Mouse (Mus musculus): ENCODE data around the gene Crocc. TPM values are rescaled to one million over a fixed set of nuclear protein-coding genes. Genes with fewer than 3 reads are reported as not detected.

Crocc gene
- total RNA-seq, 1 experiment from 2014 or later: 12.1 TPM

GRCm38 (mm10) chr4:140995811-140996210 is 64.5 kb downstream of the Crocc start:
- ATAC-seq (replicated peaks; ENCODE audit: insufficient number of reproducible peaks, low FRiP score, low TSS enrichment, poor library complexity, severe bottlenecking): peak; percentile 59; the same call in 1 of the 2 replicates

DNA sequence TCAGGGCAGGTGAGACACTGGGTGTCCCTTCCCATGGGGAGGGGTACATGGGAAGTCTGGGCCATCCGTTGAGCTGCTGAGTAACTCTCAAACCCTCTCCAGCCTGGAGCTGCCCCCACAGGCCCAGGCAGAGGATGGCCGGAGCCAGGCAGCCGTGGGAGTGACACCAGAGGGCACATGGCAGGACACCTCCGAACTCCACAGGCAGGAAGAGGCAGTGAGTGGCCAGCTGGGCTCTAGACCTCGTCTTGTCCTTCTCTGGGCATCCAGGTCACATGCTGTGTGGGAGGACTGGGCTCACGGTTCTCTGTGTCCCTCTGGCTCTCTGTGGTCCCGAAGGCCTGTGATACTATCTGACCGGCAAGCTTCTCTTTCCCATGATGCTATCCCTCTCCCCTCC is 66.5 kb downstream of the Crocc start:
- ATAC-seq (replicated peaks; ENCODE audit: insufficient number of reproducible peaks, low FRiP score, low TSS enrichment, poor library complexity, severe bottlenecking): no peak

DNA sequence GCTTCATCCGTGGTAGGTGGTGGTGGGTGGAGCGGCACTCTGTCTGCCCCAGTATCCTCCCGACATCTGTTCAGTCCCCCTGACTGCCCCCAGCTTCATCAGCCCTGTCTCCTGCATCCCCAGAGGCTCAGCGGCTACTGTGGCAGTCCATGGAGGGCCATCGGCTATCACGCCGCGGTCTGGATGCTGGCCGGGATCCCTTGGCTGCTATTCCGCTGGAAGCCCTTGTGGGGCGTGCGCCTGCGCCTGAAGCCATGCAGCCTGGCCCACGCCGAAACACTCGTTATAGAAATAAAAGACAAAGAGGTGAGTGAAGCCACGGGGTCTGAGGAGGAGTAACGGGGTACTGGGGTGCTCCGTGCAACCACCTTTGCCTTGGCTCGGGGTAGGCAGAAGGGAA is 68.1 kb downstream of the Crocc start:
- ATAC-seq (replicated peaks; ENCODE audit: insufficient number of reproducible peaks, low FRiP score, low TSS enrichment, poor library complexity, severe bottlenecking): no peak

DNA sequence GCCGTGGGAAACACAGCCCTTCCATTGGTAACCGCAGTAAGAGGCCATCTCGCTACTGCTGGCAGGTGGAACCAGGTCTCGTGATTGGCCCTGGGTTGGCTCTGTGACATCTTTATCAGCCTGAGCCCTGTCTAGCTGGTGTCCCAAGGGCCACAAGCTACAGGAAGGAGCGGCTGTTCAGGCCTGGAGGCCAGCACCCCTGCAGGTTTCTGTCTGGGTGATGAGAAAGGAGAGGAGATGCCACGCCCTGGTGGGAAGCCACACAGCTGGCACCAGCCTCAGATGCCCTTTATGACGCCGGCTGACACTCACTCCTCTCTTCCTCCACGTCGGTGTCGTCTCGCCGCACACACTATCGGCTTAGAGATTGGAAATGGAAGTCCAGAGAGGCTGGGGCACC is 70.9 kb downstream of the Crocc start:
- no peak for ATAC-seq (replicated peaks; ENCODE audit: insufficient number of reproducible peaks, low FRiP score, low TSS enrichment, poor library complexity, severe bottlenecking)

- ATAC-seq (replicated peaks; ENCODE audit: insufficient number of reproducible peaks, low FRiP score, low TSS enrichment, poor library complexity, severe bottlenecking): peak; percentile 81
Measured at GRCm38 (mm10) chr4:140988706-140989290, 71.6 kb downstream of the Crocc start.

DNA sequence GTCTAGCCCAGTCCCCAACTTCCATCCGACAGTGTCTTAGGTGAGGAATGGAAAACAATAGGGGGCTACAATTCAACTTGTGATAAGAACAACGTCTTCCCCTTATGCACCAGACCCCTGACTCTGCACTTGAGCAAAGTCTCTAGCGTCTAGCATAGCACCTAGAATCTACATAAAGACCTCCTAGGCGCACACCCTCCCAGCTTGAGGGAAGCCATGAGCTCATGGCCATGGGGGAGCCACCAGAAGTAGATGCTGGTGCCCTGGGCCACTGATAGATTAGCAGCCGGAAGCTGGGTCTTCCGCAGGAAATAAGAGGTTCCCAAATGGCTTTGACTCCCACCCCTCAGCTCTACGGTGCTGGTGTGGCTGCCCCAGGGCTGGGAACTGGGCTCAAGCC is 72.9 kb downstream of the Crocc start:
- ATAC-seq (replicated peaks; ENCODE audit: insufficient number of reproducible peaks, low FRiP score, low TSS enrichment, poor library complexity, severe bottlenecking): no peak

DNA sequence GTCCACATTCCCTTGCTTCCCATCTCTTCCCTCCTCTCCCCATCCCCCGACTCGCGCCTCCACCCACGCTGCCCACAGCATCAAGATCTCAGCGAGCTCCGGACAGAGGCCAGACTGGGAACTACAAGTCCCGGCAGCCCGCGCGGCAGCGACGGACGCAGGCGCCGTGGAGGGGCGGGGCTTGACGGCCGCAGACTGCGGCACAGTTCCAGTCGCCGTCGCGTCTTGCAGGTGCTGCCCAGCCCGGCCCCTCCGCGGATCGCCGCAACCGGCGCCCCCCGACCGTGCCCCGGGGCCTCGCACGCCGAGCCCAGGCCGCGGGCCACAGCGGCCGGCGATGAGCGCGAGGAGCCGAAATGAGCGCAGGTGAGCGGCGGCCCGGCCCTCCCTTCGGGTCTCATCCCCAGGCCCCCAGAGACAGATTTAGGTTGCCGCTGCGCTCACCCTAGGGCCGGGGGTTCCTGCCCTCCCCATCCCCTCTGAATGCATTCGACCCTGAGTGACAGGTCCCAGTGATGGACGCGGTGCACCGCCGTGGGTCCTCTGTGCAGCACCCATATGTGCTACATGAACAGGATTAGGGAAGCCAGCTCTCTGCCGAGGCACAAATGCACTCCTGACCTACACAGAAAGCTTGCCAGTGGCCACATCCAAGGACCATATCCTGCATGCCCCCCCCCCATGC is 73.5 kb downstream of the Crocc start, which contains the start of gene Atp13a2:
TSS of gene Atp13a2 (plus strand) at position 163 of the 685 bp plus-strand sequence.
- 0 out of 2 replicates have a peak, but pooled peaks have one; percentile 31 for ATAC-seq (replicated peaks; ENCODE audit: insufficient number of reproducible peaks, low FRiP score, low TSS enrichment, poor library complexity, severe bottlenecking)

GRCm38 (mm10) chr4:140986024-140986710 is 74.2 kb downstream of the Crocc start:
- no peak for ATAC-seq (replicated peaks; ENCODE audit: insufficient number of reproducible peaks, low FRiP score, low TSS enrichment, poor library complexity, severe bottlenecking)

GRCm38 (mm10) chr4:140984544-140984943 is 75.8 kb downstream of the Crocc start:
- no peak for ATAC-seq (replicated peaks; ENCODE audit: insufficient number of reproducible peaks, low FRiP score, low TSS enrichment, poor library complexity, severe bottlenecking)

DNA sequence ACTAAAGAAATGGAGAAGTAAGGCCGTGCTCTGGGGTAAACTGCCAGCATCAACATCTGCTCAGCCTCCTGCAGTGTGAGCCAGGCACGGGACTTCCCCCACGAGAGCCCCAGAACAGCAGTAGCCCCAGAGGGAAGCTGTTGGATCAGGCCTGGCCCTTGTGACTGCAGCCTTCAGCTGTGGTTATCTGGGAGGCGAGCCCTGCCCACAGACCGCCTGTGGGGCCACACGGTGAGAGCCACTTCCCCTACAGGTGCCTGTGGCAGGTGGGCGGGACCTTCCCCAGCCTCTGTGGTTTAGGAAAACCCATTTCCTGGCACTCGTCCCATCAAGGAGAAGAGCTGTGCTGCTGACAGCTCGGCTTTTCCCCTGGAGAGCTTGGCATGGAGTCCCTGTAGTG is 76.9 kb downstream of the Crocc start:
- ATAC-seq (replicated peaks; ENCODE audit: insufficient number of reproducible peaks, low FRiP score, low TSS enrichment, poor library complexity, severe bottlenecking): peak; percentile 95

GRCm38 (mm10) chr4:140982808-140983207 is 77.5 kb downstream of the Crocc start:
- ATAC-seq (replicated peaks; ENCODE audit: insufficient number of reproducible peaks, low FRiP score, low TSS enrichment, poor library complexity, severe bottlenecking): no peak

DNA sequence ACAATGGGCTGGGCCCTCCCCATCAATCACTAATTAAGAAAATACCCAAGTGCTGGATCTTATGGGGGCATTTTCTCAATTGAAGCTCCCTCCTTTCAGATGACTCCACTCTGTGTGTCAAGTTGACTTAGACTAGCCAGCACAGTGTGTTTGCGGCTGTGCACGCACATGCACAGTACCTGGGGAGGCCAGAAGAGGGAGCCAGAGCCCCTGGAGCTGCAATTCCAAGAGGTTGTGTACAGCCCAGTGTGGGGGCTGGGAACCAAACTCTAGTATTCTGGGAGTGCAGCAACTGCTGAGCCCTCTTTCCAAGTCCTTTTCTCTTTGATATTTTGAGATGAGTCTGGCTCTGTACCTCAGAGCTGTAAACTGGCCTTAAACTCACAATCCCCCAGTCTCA is 78.7 kb downstream of the Crocc start:
- no peak for ATAC-seq (replicated peaks; ENCODE audit: insufficient number of reproducible peaks, low FRiP score, low TSS enrichment, poor library complexity, severe bottlenecking)

- ATAC-seq (replicated peaks; ENCODE audit: insufficient number of reproducible peaks, low FRiP score, low TSS enrichment, poor library complexity, severe bottlenecking): no peak
Measured at GRCm38 (mm10) chr4:140977886-140978692, 82.3 kb downstream of the Crocc start.

DNA sequence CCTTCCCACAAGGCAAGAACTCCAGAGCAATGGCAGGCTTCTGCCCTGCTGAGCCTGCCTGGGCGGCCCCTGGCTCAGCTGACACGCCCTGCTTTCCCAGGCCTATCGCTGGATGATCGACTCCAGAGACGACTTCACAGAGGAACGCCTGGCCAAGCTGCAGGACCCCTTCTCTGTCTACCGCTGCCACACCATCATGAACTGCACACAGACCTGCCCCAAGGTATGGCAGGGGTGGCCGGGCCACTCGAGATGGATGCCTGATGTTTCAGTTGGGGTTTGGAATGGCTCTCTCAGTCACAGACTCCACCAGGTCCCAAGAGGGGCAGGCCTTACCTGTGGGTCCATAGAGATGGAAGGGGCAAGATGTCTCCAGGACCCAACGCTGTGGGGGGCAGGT is 83.1 kb downstream of the Crocc start:
- no peak for ATAC-seq (replicated peaks; ENCODE audit: insufficient number of reproducible peaks, low FRiP score, low TSS enrichment, poor library complexity, severe bottlenecking)

DNA sequence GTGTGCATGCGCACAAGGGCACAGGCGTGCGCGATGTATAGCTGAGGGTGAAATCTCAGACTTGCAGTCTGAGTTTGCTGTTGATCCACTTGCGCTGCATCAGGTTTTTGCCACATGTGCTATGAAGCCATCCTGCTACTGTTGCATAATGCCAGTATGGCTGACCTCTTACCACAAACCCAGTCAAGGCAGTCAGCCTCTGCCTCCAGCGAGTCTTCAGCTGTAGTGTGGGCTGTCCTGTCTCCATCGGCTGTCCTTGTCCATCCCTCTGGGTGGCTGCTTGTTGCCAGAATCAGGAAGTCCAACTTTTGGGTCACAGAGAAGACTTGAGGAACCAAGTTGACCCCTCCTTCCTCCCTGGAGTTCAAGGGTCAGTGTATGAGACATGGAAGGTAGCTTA is 85.0 kb downstream of the Crocc start:
- ATAC-seq (replicated peaks; ENCODE audit: insufficient number of reproducible peaks, low FRiP score, low TSS enrichment, poor library complexity, severe bottlenecking): peak; percentile 65

- ATAC-seq (replicated peaks; ENCODE audit: insufficient number of reproducible peaks, low FRiP score, low TSS enrichment, poor library complexity, severe bottlenecking): no peak
Measured at GRCm38 (mm10) chr4:140974408-140974807, 85.9 kb downstream of the Crocc start.

GRCm38 (mm10) chr4:140971691-140972090 is 88.7 kb downstream of the Crocc start:
- no peak for ATAC-seq (replicated peaks; ENCODE audit: insufficient number of reproducible peaks, low FRiP score, low TSS enrichment, poor library complexity, severe bottlenecking)

DNA sequence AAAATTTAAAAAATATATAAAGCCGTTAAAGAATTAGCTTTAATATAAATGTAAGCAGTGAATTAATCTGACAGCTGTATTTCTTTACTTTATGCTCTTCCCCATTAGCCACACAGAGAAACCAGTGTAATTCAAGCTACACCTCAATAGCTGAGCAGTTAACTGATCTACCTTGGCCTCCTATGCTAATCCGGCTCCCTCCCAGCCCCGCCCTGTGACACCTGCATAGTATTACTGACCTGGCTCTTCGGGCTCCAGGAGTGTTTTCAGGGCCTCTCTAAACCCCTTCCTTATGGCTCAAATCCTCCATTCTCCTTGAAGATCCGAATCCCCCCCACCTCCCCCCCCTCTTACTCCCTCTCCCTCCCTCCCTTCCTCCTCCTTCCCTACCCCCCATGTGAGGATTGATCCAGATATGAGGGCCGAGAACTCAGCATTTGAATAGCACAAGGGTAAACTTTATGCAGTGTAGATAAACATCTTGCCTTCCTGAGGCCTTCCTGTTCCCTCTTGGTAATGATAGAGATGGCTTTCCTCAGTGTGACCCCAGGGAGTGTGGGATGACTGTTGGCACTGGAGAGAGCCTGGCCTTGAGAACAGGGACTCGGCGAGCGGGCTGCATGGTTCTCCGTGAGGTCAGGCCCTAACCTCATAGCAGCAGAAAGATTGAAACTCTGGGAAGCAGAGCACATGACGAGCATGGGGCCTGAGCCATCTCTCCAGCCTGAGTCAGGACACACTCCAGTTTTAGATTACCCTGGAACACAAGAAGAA is 92.8 kb downstream of the Crocc start:
- ATAC-seq (replicated peaks; ENCODE audit: insufficient number of reproducible peaks, low FRiP score, low TSS enrichment, poor library complexity, severe bottlenecking): no peak
